Mouse (Mus musculus) olfactory bulb, adult 2 months (tissue): Measurements from ENCODE around the gene Smg1.

ENCODE experiments used
- CTCF ChIP-seq: fragments of 200-500 bp; IDR thresholded peaks from 2 replicates; pipeline ENCODE4 v1.5.1; 2012; ENCODE audit warnings: low read depth, mild to moderate bottlenecking, low read length, moderate library complexity; ENCODE audit not compliant: insufficient read depth
- POLR2A ChIP-seq: fragments of 200-500 bp; IDR thresholded peaks from 2 replicates; pipeline ENCODE4 v1.6.1; 2012; ENCODE audit warnings: mild to moderate bottlenecking, low read depth, low read length, moderate library complexity; ENCODE audit not compliant: insufficient read depth

DNA sequence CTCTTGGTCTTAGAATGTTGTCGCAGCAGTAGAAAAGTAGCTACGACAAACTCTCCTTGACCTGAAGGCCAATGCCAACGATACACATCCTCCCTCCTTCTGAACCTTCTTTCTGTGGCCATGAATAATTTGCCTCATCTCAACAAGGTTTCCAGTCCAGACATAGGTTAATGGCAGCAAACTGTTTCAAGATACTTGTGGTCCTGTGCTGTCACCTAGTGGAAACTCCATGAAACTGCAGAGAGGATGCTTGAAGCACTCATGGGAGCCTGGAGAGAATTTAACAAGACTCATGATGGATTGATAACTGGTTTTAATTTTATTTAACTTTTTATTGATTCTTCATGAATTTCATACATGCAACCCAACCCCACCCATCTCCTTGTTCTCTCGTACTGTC, 141.2 kb downstream of the Smg1 start:
- TF ChIP-seq CTCF (no peak), POLR2A (no peak)
